Mouse (Mus musculus) myocyte (in vitro differentiated cells): ENCODE results near the gene 5730455P16Rik.

Source experiments
- CEBPB ChIP-seq: IDR thresholded peaks from 2 replicates; pipeline ENCODE4 v1.6.1; 2011; ENCODE audit warnings: mild to moderate bottlenecking, moderate library complexity; ENCODE audit not compliant: poor library complexity, insufficient read depth, severe bottlenecking
- E2F4 ChIP-seq: IDR thresholded peaks from one replicate; pipeline ENCODE4 v1.6.1; 2011; ENCODE audit warnings: mild to moderate bottlenecking, control low read depth, moderate library complexity; ENCODE audit not compliant: insufficient read depth
- MAX ChIP-seq: IDR thresholded peaks from one replicate; pipeline ENCODE4 v1.6.1; 2011; ENCODE audit warnings: low read depth, mild to moderate bottlenecking, control low read depth
- MYOD1 ChIP-seq, 3 experiments: IDR thresholded peaks; one replicate each; pipeline ENCODE4 v1.6.1; 2011; ENCODE audit warnings: control low read depth in 2 of 3, low read depth in 2 of 3, mild to moderate bottlenecking in 2 of 3, moderate library complexity in 1 of 3; ENCODE audit not compliant: insufficient read length in 2 of 3, control insufficient read depth in 1 of 3
- MYOG ChIP-seq, 3 experiments: IDR thresholded peaks; one replicate each; pipeline ENCODE4 v1.6.1; 2011; ENCODE audit warnings: control low read depth in 2 of 3, low read depth in 2 of 3, mild to moderate bottlenecking in 2 of 3; ENCODE audit not compliant: insufficient read length in 2 of 3, control insufficient read depth in 1 of 3, insufficient read depth in 1 of 3
- POLR2A ChIP-seq: IDR thresholded peaks from one replicate; pipeline ENCODE4 v1.6.1; 2011; ENCODE audit warnings: low read depth, mild to moderate bottlenecking, control low read depth, moderate library complexity; ENCODE audit not compliant: insufficient read length
- TCF12 ChIP-seq: IDR thresholded peaks from one replicate; pipeline ENCODE4 v1.6.1; 2011; ENCODE audit warnings: mild to moderate bottlenecking, control low read depth; ENCODE audit not compliant: poor library complexity, insufficient read depth, severe bottlenecking

DNA sequence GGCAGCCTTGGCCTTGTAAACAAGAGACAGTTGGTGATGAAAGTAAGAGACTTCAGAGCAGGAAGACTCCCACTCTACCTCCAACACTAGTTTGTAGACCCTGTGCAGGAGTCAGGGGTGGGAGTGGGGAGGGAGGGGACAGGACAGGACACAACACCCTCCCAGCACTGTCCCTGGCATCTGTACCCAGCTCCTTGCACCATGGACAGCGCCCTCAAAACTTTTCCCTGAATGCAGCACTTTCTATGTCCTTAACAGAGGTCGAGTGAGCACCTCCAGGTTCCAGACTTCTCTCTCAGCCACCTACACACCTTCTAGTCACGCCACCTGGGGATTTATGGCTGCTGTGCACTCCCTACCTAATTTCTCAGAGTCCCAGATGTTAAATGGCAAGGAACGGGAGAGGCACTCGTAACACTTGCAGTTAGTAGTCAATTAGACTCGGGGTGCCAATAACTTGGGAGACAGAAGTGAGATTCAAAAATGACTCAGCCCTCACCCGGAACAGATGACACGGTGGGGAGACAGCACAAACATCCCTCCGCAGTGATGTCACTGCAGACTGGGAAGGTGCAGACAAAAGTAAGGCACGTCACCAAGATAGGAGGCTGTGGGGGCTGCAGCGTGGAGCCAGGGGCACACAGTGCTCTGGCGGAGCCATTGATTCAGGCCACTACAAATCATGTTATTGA lies 45.0 kb downstream of the 5730455P16Rik start:
- TF ChIP-seq MYOD1 (IDR thresholded peaks at IDR 0.05; ENCODE audit: control insufficient read depth in 1 of 3, insufficient read length in 2 of 3, low read depth in 2 of 3) (no peak), POLR2A (no peak), MAX (no peak), CEBPB (no peak), TCF12 (no peak), E2F4 (no peak), MYOG (IDR thresholded peaks at IDR 0.05; ENCODE audit: control insufficient read depth in 1 of 3, insufficient read depth in 1 of 3, insufficient read length in 2 of 3, low read depth in 2 of 3) (no peak)
